Mouse (Mus musculus) liver, embryonic 11.5 days (tissue): ENCODE data around the gene Sf3a2. TPM values are rescaled to one million over a fixed set of nuclear protein-coding genes. Genes with fewer than 3 reads are reported as not detected.
A peak's percentile ranks its signal among the peaks of the same experiment; 100 is the strongest.

Source experiments
- microRNA counts: library from miRNA; unstranded; fragments of <30 nt; microRNA quantifications from one replicate; lab custom pipeline; 2015
- microRNA-seq: library from miRNA; unstranded; fragments of <30 nt; microRNA quantifications from one replicate; pipeline ENCODE4, GENCODE M21; 2017; ENCODE audit warnings: borderline number of aligned reads
- polyA plus RNA-seq: library from polyadenylated mRNA; unstranded; fragments of >200 nt; fragmentation: Nextera tagmentation; extraction: Ambion mirVana; gene quantifications from 2 replicates; pipeline ENCODE4 v1.2.1, GENCODE M21; 2014

The Sf3a2 gene
- polyA plus RNA-seq, 1 experiment from 2014 or later, result 121 TPM

MicroRNAs encoded within 50 kb of the gene (microRNA counts, 519-probe panel; counts per million panel counts)
- not detected for microRNA mmu-miR-1982 (lab: Ali Mortazavi, UCI)

Small RNAs within 50 kb of the gene (microRNA-seq; reads per million reads assigned to microRNA genes)
- 10.6 reads per million, percentile 23 among the genes with 10 or more reads in this experiment for gene Mir1982

Other genes with a start within 250 kb of the Sf3a2 start
- gene Rexo1, start 236.6 kb upstream of the Sf3a2 start, polyA plus RNA-seq, result 31.8 and 33.4 TPM in 2 replicates
- 10.0 and 11.4 TPM in 2 replicates for gene Klf16, start 220.9 kb upstream of the Sf3a2 start, polyA plus RNA-seq
- gene Abhd17a, start 207.9 kb upstream of the Sf3a2 start, polyA plus RNA-seq, result 89.7 and 96.5 TPM in 2 replicates
- 93.9 and 94.3 TPM in 2 replicates for gene Scamp4, start 195.3 kb upstream of the Sf3a2 start, polyA plus RNA-seq
- gene Adat3, start 195.3 kb upstream of the Sf3a2 start, polyA plus RNA-seq, result 9.7 TPM in 2 replicates
- 3.6 TPM in 2 replicates for gene Gm49322, start 192.2 kb upstream of the Sf3a2 start, polyA plus RNA-seq
- gene Csnk1g2, start 175.4 kb upstream of the Sf3a2 start, polyA plus RNA-seq, result 92.3 and 96.1 TPM in 2 replicates
- gene Btbd2, start 141.1 kb upstream of the Sf3a2 start, polyA plus RNA-seq, result 38.0 and 38.4 TPM in 2 replicates
- 124 and 128 TPM in 2 replicates for gene Mknk2, start 120.1 kb upstream of the Sf3a2 start, polyA plus RNA-seq
- gene Mob3a, start 96.2 kb upstream of the Sf3a2 start, polyA plus RNA-seq, result 56.7 and 57.3 TPM in 2 replicates
- 5.7 and 6.8 TPM in 2 replicates for gene Izumo4, start 96.0 kb upstream of the Sf3a2 start, polyA plus RNA-seq
- 53.1 and 53.2 TPM in 2 replicates for gene Ap3d1, start 55.9 kb upstream of the Sf3a2 start, polyA plus RNA-seq
- 23.9 and 28.2 TPM in 2 replicates for gene Dot1l, start 43.0 kb upstream of the Sf3a2 start, polyA plus RNA-seq
- 178 and 188 TPM in 2 replicates for gene Plekhj1, start 428 bp downstream of the Sf3a2 start, polyA plus RNA-seq
- gene Amh, start 7.0 kb downstream of the Sf3a2 start, polyA plus RNA-seq, result 0.14 TPM in 1 of 2 replicates, not detected in the other
- 1.1 and 1.5 TPM in 2 replicates for gene Jsrp1, start 15.3 kb downstream of the Sf3a2 start, polyA plus RNA-seq
- 1,793 and 1,800 TPM in 2 replicates for gene Oaz1, start 28.5 kb downstream of the Sf3a2 start, polyA plus RNA-seq
- 0.05 TPM in 1 of 2 replicates, not detected in the other for gene Lingo3, start 45.8 kb downstream of the Sf3a2 start, polyA plus RNA-seq
- 403 and 453 TPM in 2 replicates for gene Lsm7, start 57.0 kb downstream of the Sf3a2 start, polyA plus RNA-seq
- 58.5 and 63.8 TPM in 2 replicates for gene Sppl2b, start 57.1 kb downstream of the Sf3a2 start, polyA plus RNA-seq
- gene Tmprss9, start 73.7 kb downstream of the Sf3a2 start, polyA plus RNA-seq, result not detected in 2 replicates
- gene Timm13, start 102.8 kb downstream of the Sf3a2 start, polyA plus RNA-seq, result 396 and 445 TPM in 2 replicates
- gene Lmnb2, start 120.0 kb downstream of the Sf3a2 start, polyA plus RNA-seq, result 16.2 and 18.2 TPM in 2 replicates
- gene Gadd45b, start 131.9 kb downstream of the Sf3a2 start, polyA plus RNA-seq, result 4.0 and 5.0 TPM in 2 replicates
- 1.8 and 2.1 TPM in 2 replicates for gene Gng7, start 216.7 kb downstream of the Sf3a2 start, polyA plus RNA-seq
- 0.45 TPM in 1 of 2 replicates, not detected in the other for gene Diras1, start 227.5 kb downstream of the Sf3a2 start, polyA plus RNA-seq
- 9.1 and 9.4 TPM in 2 replicates for gene Slc39a3, start 239.2 kb downstream of the Sf3a2 start, polyA plus RNA-seq